Mouse (Mus musculus): ENCODE results near the gene Ankdd1b.

The Ankdd1b gene

GRCm38 (mm10) chr13:96452621-96453020, 18.4 kb downstream of the Ankdd1b start:
- no peak for DNase-seq

- DNase-seq = no peak
Observed at GRCm38 (mm10) chr13:96451386-96452140, 19.4 kb downstream of the Ankdd1b start.

GRCm38 (mm10) chr13:96450869-96451268, 20.1 kb downstream of the Ankdd1b start:
- no peak for DNase-seq

- DNase-seq = no peak
Observed at GRCm38 (mm10) chr13:96450205-96450856, 20.7 kb downstream of the Ankdd1b start.

- DNase-seq = no peak
Observed at GRCm38 (mm10) chr13:96440436-96440835, 30.6 kb downstream of the Ankdd1b start.

- DNase-seq = no peak
Observed at GRCm38 (mm10) chr13:96436921-96437320, 34.1 kb downstream of the Ankdd1b start.

GRCm38 (mm10) chr13:96435793-96436192, 35.2 kb downstream of the Ankdd1b start:
- peak; percentile 14 to 27 for DNase-seq

- DNase-seq = peak; percentile 22 to 51
Observed at GRCm38 (mm10) chr13:96434899-96435331, 36.1 kb downstream of the Ankdd1b start.

- no peak for DNase-seq
Observed at GRCm38 (mm10) chr13:96433648-96434190, 37.3 kb downstream of the Ankdd1b start.

- no peak for DNase-seq
Observed at GRCm38 (mm10) chr13:96433041-96433440, 38.0 kb downstream of the Ankdd1b start.

- DNase-seq = no peak
Observed at GRCm38 (mm10) chr13:96432376-96432811, 38.6 kb downstream of the Ankdd1b start.

GRCm38 (mm10) chr13:96431595-96432156, 39.3 kb downstream of the Ankdd1b start:
- peak; percentile 93 to 96 for DNase-seq

- DNase-seq = peak in 1 of 2 experiments; percentile 22
Observed at GRCm38 (mm10) chr13:96428531-96428930, 42.5 kb downstream of the Ankdd1b start.

- DNase-seq = no peak
Observed at GRCm38 (mm10) chr13:96426044-96426443, 45.0 kb downstream of the Ankdd1b start.

GRCm38 (mm10) chr13:96424496-96425274, 46.3 kb downstream of the Ankdd1b start:
- DNase-seq = no peak

- DNase-seq = no peak
Observed at GRCm38 (mm10) chr13:96421230-96421629, 49.8 kb downstream of the Ankdd1b start.

- no peak for DNase-seq
Observed at GRCm38 (mm10) chr13:96418487-96418886, 52.5 kb downstream of the Ankdd1b start.

GRCm38 (mm10) chr13:96417261-96417813, 53.7 kb downstream of the Ankdd1b start:
- DNase-seq = no peak

- DNase-seq = no peak
Observed at GRCm38 (mm10) chr13:96416380-96416779, 54.6 kb downstream of the Ankdd1b start.

- no peak for DNase-seq
Observed at GRCm38 (mm10) chr13:96414384-96414783, 56.6 kb downstream of the Ankdd1b start.

- no peak for DNase-seq
Observed at GRCm38 (mm10) chr13:96408786-96409185, 62.2 kb downstream of the Ankdd1b start.

GRCm38 (mm10) chr13:96407040-96407439, 64.0 kb downstream of the Ankdd1b start:
- DNase-seq = peak; percentile 14 to 28

Measured in cerebellum, postnatal 14 days (tissue).